Mouse (Mus musculus) retina, adult 2 months (tissue): ENCODE data around the gene Ngf.

Experiments used
- DNase-seq: peaks from one replicate; pipeline ENCODE4 v3.0.0-alpha.2; 2012; ENCODE audit warnings: low read depth, low spot score

The Ngf gene

DNA sequence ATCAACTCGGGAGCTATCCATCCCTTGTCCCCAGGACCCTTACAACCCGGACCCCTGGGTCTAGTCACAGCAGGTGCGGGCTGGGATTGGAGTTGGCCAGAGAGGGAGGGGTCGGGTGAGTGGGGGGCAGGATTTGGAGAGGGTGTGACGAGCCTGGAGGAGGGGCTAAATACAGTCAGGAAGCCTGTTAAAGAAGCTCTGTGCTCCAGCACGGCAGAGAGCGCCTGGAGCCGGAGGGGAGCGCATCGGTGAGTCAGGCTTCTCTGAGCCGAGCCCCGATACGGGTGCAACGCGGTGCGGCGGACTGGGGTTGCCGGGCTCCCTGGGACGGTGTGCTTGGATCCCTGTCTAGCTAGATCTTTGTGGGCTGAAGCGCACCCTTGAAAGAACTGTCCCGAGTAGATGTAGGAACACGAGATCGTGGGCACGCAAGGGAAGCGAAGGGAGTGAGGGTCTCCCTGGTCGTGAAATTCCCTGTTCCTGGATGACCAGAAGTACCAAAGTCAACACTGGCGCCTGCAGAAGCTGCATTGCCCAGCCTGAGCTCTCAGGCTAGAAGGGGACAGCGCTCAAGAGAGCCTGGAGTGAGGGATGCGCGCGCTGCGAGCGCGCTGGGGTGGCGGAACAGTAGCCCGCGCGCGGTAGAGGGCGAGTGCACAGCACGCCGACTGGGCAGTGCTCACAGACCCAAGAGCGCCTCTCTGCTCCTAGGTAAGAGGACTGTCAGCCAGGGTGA is at the start of gene Ngf:
Ngf (plus strand) TSS at position 207 of the 736 bp plus-strand sequence.
- no peak for DNase-seq

DNA sequence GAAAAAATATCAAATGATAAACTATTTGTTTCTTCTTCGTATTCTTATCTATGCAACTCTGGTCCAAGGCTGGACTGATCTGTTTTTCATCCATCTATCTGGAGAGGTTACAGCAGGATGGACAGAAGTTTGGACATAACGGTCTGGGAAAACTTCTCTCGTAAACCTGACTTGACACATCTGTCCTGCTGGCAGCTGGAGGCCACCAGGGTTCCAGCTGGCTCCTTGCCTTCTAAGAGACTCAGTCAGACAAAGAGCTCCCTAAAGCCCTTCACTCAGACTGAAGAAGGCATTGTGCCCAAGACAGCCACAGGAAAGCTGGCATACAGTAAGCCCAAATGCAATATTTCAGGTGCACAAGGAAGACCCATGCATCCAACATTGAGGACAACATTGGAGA is 24.2 kb upstream of the Ngf start:
- no peak for DNase-seq

- no peak for DNase-seq
Observed at GRCm38 (mm10) chr3:102446691-102447090, 23.0 kb upstream of the Ngf start.

- no peak for DNase-seq
Observed at GRCm38 (mm10) chr3:102454566-102454965, 15.2 kb upstream of the Ngf start.

- no peak for DNase-seq
Observed at GRCm38 (mm10) chr3:102460528-102460927, 9.2 kb upstream of the Ngf start.

GRCm38 (mm10) chr3:102460986-102461385 is 8.7 kb upstream of the Ngf start:
- no peak for DNase-seq

DNA sequence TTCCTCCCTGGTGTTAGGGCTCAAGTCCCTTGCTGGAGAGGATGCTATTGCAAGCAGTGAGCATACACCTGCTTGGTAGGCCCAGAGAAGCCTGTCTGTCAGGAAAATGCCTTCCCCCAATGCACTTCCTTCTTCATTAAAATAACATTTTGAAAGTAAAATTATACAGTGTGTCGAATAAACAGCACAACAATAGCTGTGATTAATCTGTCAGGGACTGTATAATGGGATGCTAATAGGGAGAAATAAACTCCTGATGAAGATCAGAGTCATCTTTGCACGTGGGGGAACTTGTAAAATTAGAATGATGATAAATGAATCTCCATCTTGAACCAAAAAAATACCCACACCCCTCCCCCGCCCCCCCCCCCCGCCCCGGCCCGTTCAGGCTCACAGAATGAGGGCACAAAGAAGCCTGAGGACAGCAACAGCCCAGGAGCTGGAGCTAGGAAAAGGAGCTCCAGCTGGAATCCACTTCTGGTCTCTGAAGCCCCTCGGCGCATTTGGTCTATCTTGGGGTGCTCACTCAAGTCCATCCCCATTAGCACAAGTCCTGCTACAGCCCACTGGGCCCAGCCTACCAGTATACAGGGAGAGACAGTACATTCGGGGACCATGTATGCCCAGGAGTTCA is 6.9 kb upstream of the Ngf start:
- DNase-seq, result no peak

- DNase-seq, result no peak
Observed at GRCm38 (mm10) chr3:102463339-102463738, 6.4 kb upstream of the Ngf start.

DNA sequence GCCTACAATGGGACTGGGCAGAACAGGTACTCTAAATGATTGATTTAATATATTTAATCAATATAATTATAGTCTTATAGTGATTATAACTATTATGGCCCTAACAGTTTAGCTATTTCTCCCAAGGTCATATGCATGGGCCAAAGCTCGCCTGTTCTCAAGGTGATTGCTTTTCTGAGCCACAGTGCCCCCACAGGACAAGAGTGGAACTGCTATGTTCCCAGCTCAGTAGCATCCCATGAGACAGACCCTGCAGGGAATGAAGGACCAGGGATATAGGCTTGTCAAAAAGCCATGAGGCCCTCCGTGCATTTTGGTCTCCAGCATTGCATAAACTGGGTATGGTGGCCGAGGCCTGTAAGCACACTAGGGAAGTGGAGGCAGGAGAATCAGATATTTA is 3.1 kb upstream of the Ngf start:
- no peak for DNase-seq

DNA sequence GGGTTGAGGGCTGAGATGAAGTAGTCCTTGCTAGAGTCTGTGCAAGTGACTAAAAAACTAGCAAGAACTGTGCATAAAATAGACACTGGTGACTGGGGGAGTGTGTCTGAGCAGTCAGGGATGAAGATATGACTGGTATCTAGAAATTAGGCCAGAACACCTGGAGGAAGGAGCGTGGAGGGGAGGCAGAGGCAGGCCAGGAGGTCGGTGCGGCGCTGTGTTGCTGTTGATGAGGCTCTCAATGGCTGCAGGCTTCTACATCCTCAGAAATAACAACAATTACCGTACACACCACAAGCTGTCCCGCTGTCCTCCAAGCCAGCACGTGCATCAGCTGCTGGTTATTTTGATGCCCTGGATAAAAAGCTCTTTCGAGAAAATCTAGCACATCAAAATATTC is 2.6 kb upstream of the Ngf start:
- DNase-seq, result no peak

- no peak for DNase-seq
Observed at GRCm38 (mm10) chr3:102471251-102471650, 1.5 kb downstream of the Ngf start.

GRCm38 (mm10) chr3:102471799-102472198 is 2.1 kb downstream of the Ngf start:
- no peak for DNase-seq

- no peak for DNase-seq
Observed at GRCm38 (mm10) chr3:102474275-102475155, 4.8 kb downstream of the Ngf start.

GRCm38 (mm10) chr3:102477917-102478694 is 8.4 kb downstream of the Ngf start:
- DNase-seq, result no peak

DNA sequence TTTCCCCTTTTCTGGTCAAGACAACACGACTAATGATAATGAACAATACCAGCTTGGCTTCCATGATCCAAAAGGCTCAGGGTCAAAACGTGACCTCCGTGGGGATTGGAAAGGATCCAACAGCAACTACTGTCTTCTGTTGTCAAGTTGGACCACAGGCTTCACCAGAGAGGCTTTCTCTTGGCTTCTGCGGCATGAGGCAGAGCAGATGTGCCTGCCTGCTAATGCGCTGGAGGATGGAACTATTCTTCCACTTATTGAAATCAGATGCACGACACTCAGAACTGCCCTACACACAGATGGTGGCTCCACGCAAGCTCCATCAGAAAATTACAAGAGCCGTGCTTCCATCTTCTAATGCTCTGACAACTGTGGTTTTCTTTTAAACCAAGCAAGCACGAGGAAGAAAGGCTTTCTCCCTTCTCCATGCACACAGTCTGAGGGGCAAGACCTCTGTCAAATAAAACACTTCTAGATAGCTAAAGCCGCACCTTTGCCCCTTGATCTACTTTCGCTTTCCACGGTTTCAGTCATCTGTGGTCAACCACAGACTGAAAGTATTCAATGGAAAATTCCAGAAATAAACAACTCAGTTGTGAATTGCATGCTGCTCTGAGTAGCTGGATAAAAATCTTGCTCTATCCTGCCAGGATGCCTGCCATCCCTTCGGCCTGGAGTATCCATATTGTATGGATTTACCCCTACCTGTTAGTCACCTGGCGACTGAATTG is 20.8 kb downstream of the Ngf start:
- DNase-seq, result no peak

GRCm38 (mm10) chr3:102498113-102498512 is 28.4 kb downstream of the Ngf start:
- DNase-seq, result no peak

GRCm38 (mm10) chr3:102498931-102499330 is 29.2 kb downstream of the Ngf start:
- DNase-seq, result no peak

DNA sequence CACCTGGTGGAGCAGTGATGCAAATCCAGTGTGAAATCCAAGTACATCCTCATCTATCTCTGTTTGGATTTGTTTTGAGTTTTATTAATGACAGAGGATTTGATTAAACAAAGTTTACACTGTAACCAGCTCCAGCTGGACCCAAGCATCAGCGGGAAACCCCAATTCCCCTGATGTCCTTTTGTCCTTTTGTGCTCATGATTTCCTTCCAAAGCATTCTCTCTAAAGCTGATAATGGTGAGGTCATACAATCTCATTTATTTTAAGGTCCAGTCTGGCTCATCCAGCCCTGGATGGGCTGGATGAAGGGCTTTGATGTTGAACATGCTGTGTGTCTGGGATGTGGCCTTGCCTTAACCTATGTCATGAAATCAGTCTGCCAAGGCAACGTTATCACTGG is 30.3 kb downstream of the Ngf start:
- no peak for DNase-seq

- DNase-seq, result no peak
Observed at GRCm38 (mm10) chr3:102501186-102501585, 31.5 kb downstream of the Ngf start.

DNA sequence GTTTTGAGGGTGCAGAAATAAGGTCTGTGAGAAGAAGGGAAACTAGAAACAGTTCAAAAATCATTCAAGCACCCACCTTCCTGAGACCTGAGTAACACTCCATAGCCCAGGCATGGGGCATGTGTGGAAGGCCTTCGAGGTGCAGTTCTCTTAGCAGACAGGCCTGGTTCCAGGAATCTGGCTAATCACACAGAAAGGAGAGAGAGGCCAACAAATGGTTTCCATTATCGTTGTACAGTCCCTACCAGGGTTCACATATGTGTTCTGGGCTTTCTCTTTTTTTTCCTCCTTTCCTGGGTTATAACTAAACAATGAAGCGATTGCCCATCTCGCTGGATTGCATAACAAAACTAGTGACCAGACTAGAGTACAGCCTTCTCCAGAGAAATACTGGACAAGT is 35.4 kb downstream of the Ngf start:
- no peak for DNase-seq

GRCm38 (mm10) chr3:102506061-102506460 is 36.3 kb downstream of the Ngf start:
- no peak for DNase-seq
